Mouse (Mus musculus) heart, embryonic 10.5 days (tissue): Measurements from ENCODE around the gene Lrrc30. TPM values are rescaled to one million over a fixed set of nuclear protein-coding genes. Genes with fewer than 3 reads are reported as not detected.

Experiments
- polyA plus RNA-seq: library from polyadenylated mRNA; unstranded; fragments of >200 nt; fragmentation: Nextera tagmentation; extraction: Ambion mirVana; gene quantifications from 2 replicates; pipeline ENCODE4 v1.2.1, GENCODE M21; 2016

Lrrc30 gene
- polyA plus RNA-seq, 1 experiment from 2014 or later, result 0.08 TPM

Other genes starting within 250 kb of the Lrrc30 start
- gene Lama1, start 64.5 kb upstream of the Lrrc30 start, polyA plus RNA-seq, result 4.1 and 7.0 TPM in 2 replicates